Mouse (Mus musculus) CH12.LX (cell line): ENCODE measurements around the gene Klk1b21. TPM values are rescaled to one million over a fixed set of nuclear protein-coding genes. Genes with fewer than 3 reads are reported as not detected.

Experiments used
- DNase-seq: peaks from one replicate; pipeline ENCODE4 v3.0.0-alpha.2; 2013; ENCODE audit errors: extremely low read depth
- H3K27ac ChIP-seq: 2 replicates; pipeline ENCODE4 v1.5.1; 2012; ENCODE audit warnings: low read depth, mild to moderate bottlenecking, control low read depth, moderate library complexity; ENCODE audit not compliant: insufficient read depth
- H3K27me3 ChIP-seq: replicated peaks from 2 replicates; pipeline ENCODE3; 2012; ENCODE audit warnings: inconsistent platforms
- H3K36me3 ChIP-seq, 2 experiments: replicated peaks in 1 of 2; 2 replicates each; pipeline versions ENCODE3 to v1.6.1; 2012; ENCODE audit warnings: inconsistent platforms in 1 of 2, low read length in 1 of 2, mild to moderate bottlenecking in 1 of 2, mixed read lengths in 1 of 2, moderate library complexity in 1 of 2; ENCODE audit not compliant: control insufficient read depth in 1 of 2, insufficient read depth in 1 of 2
- H3K4me1 ChIP-seq, 2 experiments: 2 replicates each; pipeline ENCODE4 v1.6.1; 2012; ENCODE audit warnings: inconsistent platforms in 1 of 2, moderate library complexity in 1 of 2; ENCODE audit not compliant: insufficient read depth in 2 of 2, control insufficient read depth in 1 of 2
- H3K4me2 ChIP-seq: 2 replicates; pipeline ENCODE4 v1.6.1; 2012; ENCODE audit warnings: low read depth, mild to moderate bottlenecking, control low read depth; ENCODE audit not compliant: poor library complexity, insufficient read depth, severe bottlenecking
- H3K4me3 ChIP-seq, 3 experiments: fragments of 150-350 bp in 1 of 3; sonication (generic) in 1 of 3; replicated peaks in 1 of 3; 2 replicates each; pipeline versions ENCODE3 to v1.5.1; 2011 to 2012; ENCODE audit warnings: low read depth in 2 of 3, low read length in 2 of 3, mild to moderate bottlenecking in 2 of 3, moderate library complexity in 2 of 3, control low read depth in 1 of 3, improper control_type of control experiment in 1 of 3, inconsistent platforms in 1 of 3, mixed read lengths in 1 of 3; ENCODE audit not compliant: poor library complexity in 1 of 3
- H3K79me2 ChIP-seq: replicated peaks from 2 replicates; pipeline ENCODE4 v1.6.1; 2012; ENCODE audit warnings: mild to moderate bottlenecking, moderate library complexity; ENCODE audit not compliant: control insufficient read depth, poor library complexity, insufficient read depth, severe bottlenecking; ENCODE audit errors: extremely low read depth
- H3K9ac ChIP-seq: 2 replicates; pipeline ENCODE4 v1.6.1; 2012; ENCODE audit warnings: low read depth, mild to moderate bottlenecking, control low read depth, moderate library complexity; ENCODE audit not compliant: insufficient read depth
- H3K9me3 ChIP-seq: replicated peaks from 2 replicates; pipeline ENCODE3; 2012; ENCODE audit warnings: low read length, inconsistent platforms, mixed read lengths
- BHLHE40 ChIP-seq: IDR thresholded peaks from 2 replicates; pipeline ENCODE4 v1.6.1; 2011; ENCODE audit warnings: mild to moderate bottlenecking, low read depth, low read length, improper control_type of control experiment
- CTCF ChIP-seq, 2 experiments: IDR thresholded peaks in 1 of 2; conservative IDR thresholded peaks in 1 of 2; 2 replicates each; pipeline ENCODE4 v1.5.1; 2011 to 2012; ENCODE audit warnings: low read depth in 2 of 2, low read length in 2 of 2, improper control_type of control experiment in 1 of 2, inconsistent platforms in 1 of 2, mild to moderate bottlenecking in 1 of 2, moderate library complexity in 1 of 2
- E2F4 ChIP-seq: IDR thresholded peaks from 2 replicates; pipeline ENCODE4 v1.6.1; 2011; ENCODE audit warnings: low read depth, low read length, improper control_type of control experiment; ENCODE audit not compliant: insufficient replicate concordance
- EP300 ChIP-seq: IDR thresholded peaks from 2 replicates; pipeline ENCODE4 v1.6.1; 2011; ENCODE audit warnings: low read length, improper control_type of control experiment
- GABPA ChIP-seq: IDR thresholded peaks from 2 replicates; pipeline ENCODE4 v1.6.1; 2012; ENCODE audit warnings: low read depth, low read length, improper control_type of control experiment, inconsistent platforms; ENCODE audit not compliant: insufficient replicate concordance
- HCFC1 ChIP-seq: IDR thresholded peaks from 2 replicates; pipeline ENCODE4 v1.6.1; 2012; ENCODE audit warnings: low read depth, mild to moderate bottlenecking, inconsistent platforms, low read length, improper control_type of control experiment
- IRF4 ChIP-seq: IDR thresholded peaks from 2 replicates; pipeline ENCODE4 v1.6.1; 2014; ENCODE audit warnings: low read depth, mild to moderate bottlenecking, inconsistent platforms, low read length, improper control_type of control experiment
- JUND ChIP-seq: conservative IDR thresholded peaks from 2 replicates; pipeline ENCODE4 v1.6.1; 2011; ENCODE audit warnings: low read depth, low read length, improper control_type of control experiment
- MAFK ChIP-seq: IDR thresholded peaks from 2 replicates; pipeline ENCODE4 v1.6.1; 2011; ENCODE audit warnings: low read length, improper control_type of control experiment; ENCODE audit not compliant: insufficient replicate concordance
- MAZ ChIP-seq: IDR thresholded peaks from 2 replicates; pipeline ENCODE4 v1.6.1; 2012; ENCODE audit warnings: low read depth, mild to moderate bottlenecking, inconsistent platforms, low read length, improper control_type of control experiment, moderate library complexity
- MEF2A ChIP-seq: IDR thresholded peaks from 2 replicates; pipeline ENCODE4 v1.6.1; 2014; ENCODE audit warnings: low read depth, mild to moderate bottlenecking, inconsistent platforms, low read length, improper control_type of control experiment, borderline replicate concordance
- MXI1 ChIP-seq: IDR thresholded peaks from 2 replicates; pipeline ENCODE4 v1.6.1; 2011; ENCODE audit warnings: mild to moderate bottlenecking, low read depth, low read length, improper control_type of control experiment
- MYC ChIP-seq: IDR thresholded peaks from 2 replicates; pipeline ENCODE4 v1.6.1; 2011; ENCODE audit warnings: low read depth, mild to moderate bottlenecking, improper control_type of control experiment, low read length
- NELFE ChIP-seq: IDR thresholded peaks from 2 replicates; pipeline ENCODE4 v1.6.1; 2011; ENCODE audit warnings: low read depth, low read length, improper control_type of control experiment
- NRF1 ChIP-seq: IDR thresholded peaks from 2 replicates; pipeline ENCODE4 v1.6.1; 2014; ENCODE audit warnings: low read depth, mild to moderate bottlenecking, inconsistent platforms, low read length, improper control_type of control experiment, moderate library complexity
- PAX5 ChIP-seq: IDR thresholded peaks from 2 replicates; pipeline ENCODE4 v1.6.1; 2012; ENCODE audit warnings: low read length, inconsistent platforms, mixed read lengths
- POLR2A ChIP-seq: IDR thresholded peaks from 2 replicates; pipeline ENCODE4 v1.6.1; 2011; ENCODE audit warnings: low read depth, mild to moderate bottlenecking, improper control_type of control experiment, low read length
- RCOR1 ChIP-seq: conservative IDR thresholded peaks from 2 replicates; pipeline ENCODE4 v1.6.1; 2012; ENCODE audit warnings: low read depth, mild to moderate bottlenecking, inconsistent platforms, low read length, improper control_type of control experiment
- SIN3A ChIP-seq: IDR thresholded peaks from 2 replicates; pipeline ENCODE4 v1.6.1; 2012; ENCODE audit warnings: low read length, improper control_type of control experiment, inconsistent platforms
- SMC3 ChIP-seq: IDR thresholded peaks from 2 replicates; pipeline ENCODE4 v1.6.1; 2011; ENCODE audit warnings: low read depth, low read length, improper control_type of control experiment
- TBP ChIP-seq: conservative IDR thresholded peaks from 2 replicates; pipeline ENCODE4 v1.6.1; 2011; ENCODE audit warnings: low read depth, low read length, improper control_type of control experiment
- UBTF ChIP-seq: IDR thresholded peaks from 2 replicates; pipeline ENCODE4 v1.6.1; 2012; ENCODE audit warnings: low read depth, mild to moderate bottlenecking, inconsistent platforms, low read length, improper control_type of control experiment, moderate library complexity
- USF1 ChIP-seq: IDR thresholded peaks from 2 replicates; pipeline ENCODE4 v1.6.1; 2014; ENCODE audit warnings: low read depth, mild to moderate bottlenecking, inconsistent platforms, low read length, improper control_type of control experiment
- ZC3H11A ChIP-seq: IDR thresholded peaks from 2 replicates; pipeline ENCODE4 v1.6.1; 2012; ENCODE audit warnings: low read depth, mild to moderate bottlenecking, inconsistent platforms, low read length, improper control_type of control experiment
- ZKSCAN1 ChIP-seq: IDR thresholded peaks from 2 replicates; pipeline ENCODE4 v1.6.1; 2012; ENCODE audit warnings: low read depth, inconsistent platforms, low read length, improper control_type of control experiment, borderline replicate concordance
- ZMIZ1 ChIP-seq: IDR thresholded peaks from 2 replicates; pipeline ENCODE4 v1.6.1; 2012; ENCODE audit warnings: low read depth, mild to moderate bottlenecking, inconsistent platforms, low read length, improper control_type of control experiment
- dilution Hi-C: fragments of 300-500 bp; cut with MboI; formaldehyde crosslinking; loops from 2 replicates; pipeline ENCODE4 v1.14.3; 2020; ENCODE audit warnings: low sequenced_read_pairs; ENCODE audit not compliant: extremely low pct_unique_long_range_greater_than_20kb, extremely low pct_ligation_motif_present
- in situ Hi-C: fragments of 300-500 bp; cut with MboI; formaldehyde crosslinking; loops from 3 replicates; pipeline ENCODE4 v1.14.3; 2019; ENCODE audit warnings: low sequenced_read_pairs, low pct_ligation_motif_present, low pct_unique_long_range_greater_than_20kb, mixed read lengths
- polyA plus RNA-seq: library from polyadenylated mRNA; unstranded; fragments of >175 nt; gene quantifications from 2 replicates; pipeline ENCODE4 v1.2.1, GENCODE M21; 2012; ENCODE audit warnings: low read depth; ENCODE audit not compliant: insufficient read length
- total RNA-seq, 2 experiments: library from RNA; depleted of rRNA; stranded (reverse); fragments of 300-350 nt in 1 of 2; fragments of >200 nt in 1 of 2; gene quantifications; 2 replicates each; pipeline ENCODE4 v1.2.3; 2012 to 2014

The Klk1b21 gene
- total and polyA plus RNA-seq, 3 experiments: not detected

DNA sequence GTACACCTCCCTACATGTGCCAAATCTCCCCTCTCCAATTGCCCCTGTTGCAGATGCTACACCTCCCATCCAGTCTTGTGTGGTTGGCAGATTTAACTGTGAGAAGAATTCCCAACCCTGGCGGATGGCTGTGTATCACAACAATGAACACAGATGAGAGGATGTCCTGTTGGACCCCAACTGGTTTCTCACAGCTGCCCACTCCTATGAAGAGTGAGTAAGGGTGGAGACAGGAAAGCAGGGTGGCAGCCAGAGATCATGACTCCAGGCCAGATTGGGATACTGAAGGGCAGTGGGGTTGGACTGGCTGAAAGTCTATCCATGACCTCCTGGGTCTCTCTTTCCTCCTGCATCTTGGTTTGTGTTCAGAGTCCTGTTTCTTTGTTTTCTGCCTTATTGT lies 6.0 kb upstream of the Klk1b21 start:
- Histone ChIP-seq H3K27ac (no peak overlapping the region), H3K9ac (no peak overlapping the region), H3K4me1 (peaks cover 0 to 5% of the 10 kb centered on the region in 2 experiments; a peak in 1 of 4 replicates), H3K79me2 (no peaks in the 10 kb centered on the region), H3K36me3 (no peaks in the 10 kb centered on the region), H3K9me3 (no peaks in the 10 kb centered on the region), H3K27me3 (peaks cover 21% of the 10 kb centered on the region), H3K4me2 (no peak overlapping the region), H3K4me3 (no peak overlapping the region)
- TF ChIP-seq GABPA: no peak
- TF ChIP-seq MXI1: no peak
- TF ChIP-seq MYC: no peak
- dilution Hi-C loops (no loop called here), in situ Hi-C loops (loop anchor here (5.0 to 10.0 kb wide), 3 partner anchors 49 to 134 kb away; no protein-coding TSS in a partner anchor)
- DNase-seq: no peak

DNA sequence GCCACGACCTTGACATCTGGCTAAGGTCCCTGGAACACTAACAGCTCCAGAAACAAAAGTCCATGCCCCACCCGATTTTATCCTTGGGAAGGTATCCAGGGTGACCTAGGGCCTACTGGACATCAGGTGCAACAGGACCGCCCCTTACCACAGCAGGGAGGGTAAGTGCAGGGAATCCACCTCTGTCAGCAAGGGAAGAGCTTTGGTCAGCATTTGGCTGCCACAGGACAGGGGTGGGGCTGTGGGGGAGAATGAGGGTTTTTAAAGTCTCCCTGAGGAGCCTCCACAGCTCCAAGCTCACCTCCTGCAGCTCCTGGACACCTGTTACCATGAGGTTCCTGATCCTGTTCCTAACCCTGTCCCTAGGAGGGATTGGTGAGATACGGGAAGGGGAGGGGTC lies 10.2 kb downstream of the Klk1b21 start, which contains the start of gene Klk1b22:
TSS of gene Klk1b22 (plus strand) at position 301 of the 400 bp plus-strand sequence.
- no peaks in the 10 kb centered on the region for H3K36me3 ChIP-seq
- dilution Hi-C loops: no loop called here
- no peaks in the 10 kb centered on the region for H3K9me3 ChIP-seq
- H3K27me3 ChIP-seq: peaks cover 21% of the 10 kb centered on the region
- DNase-seq: no peak
- in situ Hi-C loops: no loop called here
- no peak within 1 kb of the TSS for H3K4me2 ChIP-seq
- no peak within 1 kb of the TSS for H3K27ac ChIP-seq
- H3K9ac ChIP-seq: no peak within 1 kb of the TSS
- H3K4me1 ChIP-seq: no peaks in the 10 kb centered on the region
- H3K4me3 ChIP-seq: no peak within 1 kb of the TSS
- TF ChIP-seq NELFE (no peak), TBP (no peak), E2F4 (no peak), CTCF (conservative IDR thresholded peaks at IDR 0.05 in 1 of 2, IDR thresholded peaks at IDR 0.05 in 1 of 2; ENCODE audit: low read depth in 2 of 2, low read length in 2 of 2) (no peak), ZKSCAN1 (no peak), JUND (no peak), USF1 (no peak), SMC3 (no peak), IRF4 (no peak), ZMIZ1 (no peak), MAZ (no peak)
- TF ChIP-seq, all 38 proteins: peak for 0
- H3K79me2 ChIP-seq: no peaks in the 10 kb centered on the region

DNA sequence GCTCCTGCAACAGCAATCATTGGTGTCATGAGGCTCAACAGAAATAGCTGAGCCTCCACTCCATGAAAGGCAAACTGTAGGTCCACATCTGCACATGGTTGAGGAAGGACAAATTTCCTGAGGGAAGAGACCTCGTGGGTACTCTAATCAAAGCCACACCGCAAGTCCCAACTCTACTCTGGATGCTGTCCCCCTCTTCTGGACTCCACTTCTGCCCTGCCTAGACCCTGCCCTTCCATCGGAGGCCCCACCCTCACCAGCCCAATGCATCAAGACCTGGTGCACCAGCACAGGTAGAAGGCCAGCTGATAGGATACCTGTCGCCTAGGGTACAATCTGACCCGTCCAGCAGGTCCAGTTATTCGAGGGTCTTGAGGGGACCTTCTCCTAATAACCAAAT lies 21.3 kb downstream of the Klk1b21 start:
- Histone ChIP-seq H3K9me3 (peaks cover 3% of the 10 kb centered on the region), H3K79me2 (no peaks in the 10 kb centered on the region), H3K36me3 (no peaks in the 10 kb centered on the region), H3K4me3 (no peak overlapping the region), H3K9ac (no peak overlapping the region), H3K27me3 (peaks cover 13% of the 10 kb centered on the region), H3K4me2 (no peak overlapping the region), H3K27ac (no peak overlapping the region), H3K4me1 (no peaks in the 10 kb centered on the region)
- DNase-seq: no peak
- dilution Hi-C loops (no loop called here), in situ Hi-C loops (loop anchor here (5.0 kb wide), 1 partner anchor 74 kb away; the partner anchor contains the start of gene Klk1b3)
- TF ChIP-seq EP300: no peak
- no peak for TF ChIP-seq MEF2A
- TF ChIP-seq POLR2A: no peak
- no peak for TF ChIP-seq BHLHE40
- no peak for TF ChIP-seq ZC3H11A
- TF ChIP-seq MAZ: no peak
- TF ChIP-seq RCOR1: no peak
- TF ChIP-seq SIN3A: no peak
- no peak for TF ChIP-seq PAX5
- TF ChIP-seq HCFC1: no peak
- no peak for TF ChIP-seq MAFK
- TF ChIP-seq MXI1: no peak
- TF ChIP-seq UBTF: no peak
- TF ChIP-seq NRF1: no peak
- TF ChIP-seq, all 38 proteins: peak for 0
